Mouse (Mus musculus): ENCODE results near the gene 9430097D07Rik.

GRCm38 (mm10) chr2:32607262-32607947 is 31.9 kb upstream of the 9430097D07Rik start:
- TF ChIP-seq USF2 (conservative IDR thresholded peaks at IDR 0.05; ENCODE audit: low read depth, low read length) (no peak), ZC3H11A (IDR thresholded peaks at IDR 0.05; ENCODE audit: low read depth, low read length) (no peak), SMC3 (IDR thresholded peaks at IDR 0.05; ENCODE audit: low read depth, low read length) (no peak), MAFK (IDR thresholded peaks at IDR 0.05; ENCODE audit: insufficient replicate concordance, low read length) (no peak), ZNF384 (IDR thresholded peaks at IDR 0.05; ENCODE audit: low read depth, low read length) (no peak), KAT2A (IDR thresholded peaks at IDR 0.05; ENCODE audit: insufficient replicate concordance, low read length) (no peak), CTCF (conservative IDR thresholded peaks at IDR 0.05 in 1 of 2, IDR thresholded peaks at IDR 0.05 in 1 of 2; ENCODE audit: low read depth in 2 of 2, low read length in 2 of 2) (no peak), MEF2A (IDR thresholded peaks at IDR 0.05; ENCODE audit: borderline replicate concordance, low read depth, low read length) (no peak), CHD2 (IDR thresholded peaks at IDR 0.05; ENCODE audit: low read length) (no peak), PAX5 (IDR thresholded peaks at IDR 0.05; ENCODE audit: low read length) (no peak), E2F4 (IDR thresholded peaks at IDR 0.05; ENCODE audit: insufficient replicate concordance, low read depth, low read length) (no peak), USF1 (IDR thresholded peaks at IDR 0.05; ENCODE audit: low read depth, low read length) (no peak), POLR2A (IDR thresholded peaks at IDR 0.05; ENCODE audit: low read depth, low read length) (peak; percentile 59), POLR2AphosphoS2 (IDR thresholded peaks at IDR 0.05; ENCODE audit: low read depth, low read length) (no peak)
